In genomic region chr7:123360185-123360584, GRCm38 (mm10) we compare ENCODE assay signal across 27 mouse cellular contexts. TPM values are rescaled to one million over a fixed set of nuclear protein-coding genes. Genes with fewer than 3 reads are reported as not detected.
DNase-seq lines count a peak whose midpoint lies in the region; ATAC-seq and TF ChIP-seq lines count a peak whose summit lies in the region.
"Had no signal": no experiment of that assay in that cellular context is flagged by ENCODE, and none has a peak within 500 bp of the region (broad histone marks: within the 10 kb centered on the region; RNA-seq: fewer than 3 reads in every experiment).

No protein-coding gene starts in this region.

- H3K27ac ChIP-seq in gastrocnemius, adult 2 months, result peak overlapping the region; percentile 68
- H3K27ac ChIP-seq in heart, embryonic 16.5 days (ENCODE audit: low read length), result no peak overlapping the region
- no peak overlapping the region for H3K27ac ChIP-seq in forebrain, embryonic 14.5 days (ENCODE audit: low read depth, low read length)
- H3K27ac ChIP-seq: heart, embryonic 10.5 days; hindbrain, embryonic 12.5 days; kidney, embryonic 15.5 days; left cerebral cortex, adult 2 months; limb, embryonic 15.5 days; macrophage; neural tube, embryonic 15.5 days; stomach, embryonic 15.5 days had no signal

- no peaks in the 10 kb centered on the region for H3K9me3 ChIP-seq in heart, embryonic 16.5 days (replicated peaks; ENCODE audit: control insufficient read depth, low read length)
- no peaks in the 10 kb centered on the region for H3K9me3 ChIP-seq in forebrain, embryonic 14.5 days (replicated peaks; ENCODE audit: control insufficient read depth, low read length)
- H3K9me3 ChIP-seq: heart, embryonic 10.5 days; hindbrain, embryonic 12.5 days; kidney, embryonic 15.5 days; limb, embryonic 15.5 days; neural tube, embryonic 15.5 days; stomach, embryonic 15.5 days had no signal

- DNase-seq in gastrocnemius, adult 2 months, result peak; percentile 53
- no peak for DNase-seq in gastrocnemius, postnatal 36 days
- DNase-seq in heart, postnatal 25 days (ENCODE audit: low spot score), result no peak
- DNase-seq in forebrain, embryonic 14.5 days (ENCODE audit: low spot score), result no peak
- DNase-seq: adrenal gland, adult 8-10 months; cerebellum, adult 18-20 months; cerebellum, postnatal 14 days; kidney, adult 11 months; kidney, postnatal 4 days; layer of hippocampus, adult 9-11 months; left cerebral cortex, postnatal 4 days; right cerebral cortex, adult 18-20 months; right cerebral cortex, postnatal 4 days; thymus, postnatal 25 days had no signal

- H3K4me3 ChIP-seq in gastrocnemius, adult 2 months, result peak overlapping the region; percentile 19; the same call in 1 of the 2 replicates
- H3K4me3 ChIP-seq in heart, embryonic 16.5 days (ENCODE audit: low read length), result 0 out of 2 replicates have a peak overlapping the region, but pooled peaks have one; percentile 11
- no peak overlapping the region for H3K4me3 ChIP-seq in forebrain, embryonic 14.5 days (ENCODE audit: low read depth, low read length)
- H3K4me3 ChIP-seq: heart, embryonic 10.5 days; hindbrain, embryonic 12.5 days; kidney, embryonic 15.5 days; left cerebral cortex, adult 2 months; limb, embryonic 15.5 days; neural tube, embryonic 15.5 days; stomach, embryonic 15.5 days had no signal

- WGBS in heart, embryonic 16.5 days, result 47% methylated on average over 5 of the region's 5 CpGs
- 93% methylated on average over 5 of the region's 5 CpGs for WGBS in forebrain, embryonic 14.5 days

- peaks cover 8% of the 10 kb centered on the region for H3K4me1 ChIP-seq in heart, embryonic 16.5 days (ENCODE audit: control insufficient read depth, insufficient read depth, low read length)
- no peaks in the 10 kb centered on the region for H3K4me1 ChIP-seq in forebrain, embryonic 14.5 days (ENCODE audit: control insufficient read depth, insufficient read depth, low read length)
- H3K4me1 ChIP-seq: hindbrain, embryonic 12.5 days; neural tube, embryonic 15.5 days; stomach, embryonic 15.5 days had no signal

- no peak for ATAC-seq in heart, embryonic 16.5 days (replicated peaks; ENCODE audit: extremely low read depth, insufficient read depth, low FRiP score)
- ATAC-seq in erythroblast, adult 5-6 weeks (replicated peaks; ENCODE audit: low FRiP score, poor library complexity, severe bottlenecking), result peak; percentile 19; the same call in 1 of the 2 replicates
- no peak for ATAC-seq in forebrain, embryonic 14.5 days
- ATAC-seq in frontal cortex, adult (ENCODE audit: low TSS enrichment), result no peak
- ATAC-seq: lung, postnatal 0 days had no signal

- no peak for TF ChIP-seq CTCF in gastrocnemius, adult 2 months (IDR thresholded peaks at IDR 0.05)

- H3K4me2 ChIP-seq in heart, embryonic 16.5 days (ENCODE audit: low read depth, low read length), result peak overlapping the region; percentile 43
- H3K4me2 ChIP-seq in forebrain, embryonic 14.5 days (ENCODE audit: low read length), result no peak overlapping the region
- H3K4me2 ChIP-seq: hindbrain, embryonic 12.5 days; kidney, embryonic 15.5 days; limb, embryonic 15.5 days; midbrain, embryonic 11.5 days; neural tube, embryonic 15.5 days; stomach, embryonic 15.5 days had no signal

- intact Hi-C loops in gastrocnemius, adult 2 months (cut with DNase I), result no loop called here
- intact Hi-C loops in gastrocnemius, postnatal 36 days (cut with DNase I), result no loop called here
- intact Hi-C loops in heart, postnatal 25 days (cut with DNase I), result no loop called here

- H3K27me3 ChIP-seq in heart, embryonic 16.5 days (ENCODE audit: control insufficient read depth, insufficient read depth, low read length), result no peaks in the 10 kb centered on the region
- H3K27me3 ChIP-seq in forebrain, embryonic 14.5 days (replicated peaks; ENCODE audit: control insufficient read depth, insufficient read depth, low read length), result no peaks in the 10 kb centered on the region
- H3K27me3 ChIP-seq: hindbrain, embryonic 12.5 days; kidney, embryonic 15.5 days; limb, embryonic 15.5 days; neural tube, embryonic 15.5 days; stomach, embryonic 15.5 days had no signal

- no peak overlapping the region for H3K9ac ChIP-seq in heart, embryonic 16.5 days (ENCODE audit: low read length)
- H3K9ac ChIP-seq in forebrain, embryonic 14.5 days (ENCODE audit: low read length), result no peak overlapping the region
- H3K9ac ChIP-seq: hindbrain, embryonic 12.5 days; kidney, embryonic 15.5 days; limb, embryonic 15.5 days; neural tube, embryonic 15.5 days; stomach, embryonic 15.5 days had no signal

- no peaks in the 10 kb centered on the region for H3K36me3 ChIP-seq in heart, embryonic 16.5 days (ENCODE audit: control insufficient read depth, insufficient read depth)
- H3K36me3 ChIP-seq in forebrain, embryonic 14.5 days (ENCODE audit: control insufficient read depth, insufficient read depth, low read length), result no peaks in the 10 kb centered on the region
- H3K36me3 ChIP-seq: kidney, embryonic 15.5 days; limb, embryonic 15.5 days; neural tube, embryonic 15.5 days; stomach, embryonic 15.5 days had no signal

RNA-seq across cellular contexts. Expression of gene Lcmt1, which starts 9.4 kb away (rescaled TPM):
- total RNA-seq in gastrocnemius, adult 2 months (2021), result 10 to 100 TPM; 28.5 to 28.8 TPM
- 10 to 100 TPM; 23.0 to 29.8 TPM for total RNA-seq in gastrocnemius, postnatal 36 days (2021)
- 38.5 and 39.8 TPM in 2 replicates for polyA plus RNA-seq in heart, embryonic 16.5 days (2015; fragmentation: Nextera tagmentation; extraction: Ambion mirVana)
- total RNA-seq in heart, postnatal 25 days (2021), result 10 to 100 TPM; 20.0 to 21.9 TPM
- total RNA-seq in erythroblast, adult 5-6 weeks (2015; ENCODE audit: low replicate concordance), result 2.9 and 14.0 TPM in 2 replicates
- 7.8 and 18.0 TPM in 2 replicates for total RNA-seq in erythroblast, adult 5-6 weeks (2017; ENCODE audit: low replicate concordance)
- polyA plus RNA-seq in forebrain, embryonic 14.5 days (2014; fragmentation: Nextera tagmentation; extraction: Ambion mirVana), result 108 and 113 TPM in 2 replicates

RNA-seq across cellular contexts. Expression of gene Arhgap17, which starts 9.5 kb away (rescaled TPM):
- 10 to 100 TPM; 16.4 to 18.5 TPM for total RNA-seq in gastrocnemius, adult 2 months (2021)
- 10 to 100 TPM; 13.5 to 15.9 TPM for total RNA-seq in gastrocnemius, postnatal 36 days (2021)
- 14.3 and 15.1 TPM in 2 replicates for polyA plus RNA-seq in heart, embryonic 16.5 days (2015; fragmentation: Nextera tagmentation; extraction: Ambion mirVana)
- total RNA-seq in heart, postnatal 25 days (2021), result 10 to 100 TPM; 16.7 to 20.2 TPM
- total RNA-seq in erythroblast, adult 5-6 weeks (2015; ENCODE audit: low replicate concordance), result 16.5 and 24.5 TPM in 2 replicates
- 5.4 and 7.2 TPM in 2 replicates for total RNA-seq in erythroblast, adult 5-6 weeks (2017; ENCODE audit: low replicate concordance)
- polyA plus RNA-seq in forebrain, embryonic 14.5 days (2014; fragmentation: Nextera tagmentation; extraction: Ambion mirVana), result 8.5 and 11.0 TPM in 2 replicates
